Mouse (Mus musculus) limb, embryonic 10.5 days (tissue): ENCODE results near the gene Ankrd11. TPM values are rescaled to one million over a fixed set of nuclear protein-coding genes. Genes with fewer than 3 reads are reported as not detected.

Experiments
- DNase-seq: peaks from one replicate; pipeline ENCODE4 v3.0.0-alpha.2; 2017; ENCODE audit warnings: low spot score
- H3K27ac ChIP-seq: fragments of 300-500 bp; sonication (generic); 2 replicates; pipeline ENCODE4 v1.5.1; 2016; ENCODE audit warnings: mild to moderate bottlenecking
- H3K27me3 ChIP-seq: fragments of 300-500 bp; sonication (generic); 2 replicates; pipeline ENCODE4 v1.6.1; 2016; ENCODE audit warnings: low read depth, mild to moderate bottlenecking; ENCODE audit not compliant: poor library complexity, severe bottlenecking
- H3K36me3 ChIP-seq: fragments of 300-500 bp; sonication (generic); 2 replicates; pipeline ENCODE4 v1.6.1; 2016; ENCODE audit warnings: mild to moderate bottlenecking, moderate library complexity
- H3K4me1 ChIP-seq: fragments of 300-500 bp; sonication (generic); 2 replicates; pipeline ENCODE4 v1.6.1; 2016
- H3K4me3 ChIP-seq: fragments of 300-500 bp; sonication (generic); 2 replicates; pipeline ENCODE4 v1.5.1; 2016; ENCODE audit warnings: mild to moderate bottlenecking, moderate library complexity
- H3K9me3 ChIP-seq: fragments of 300-500 bp; sonication (generic); replicated peaks from 2 replicates; pipeline ENCODE4 v1.6.1; 2016; ENCODE audit warnings: mild to moderate bottlenecking
- WGBS: fragments of 180-500 bp; shearing (Covaris S2); methylation state at CpG from one replicate; pipeline ENCODE4 v1.1.7; 2016; 5-methylcytosine and 5-hydroxymethylcytosine counted together
- polyA plus RNA-seq: library from polyadenylated mRNA; unstranded; fragments of >200 nt; fragmentation: Nextera tagmentation; extraction: Ambion mirVana; gene quantifications from 2 replicates; pipeline ENCODE4 v1.2.1, GENCODE M21; 2016

The Ankrd11 gene
- polyA plus RNA-seq: 54.8 and 63.9 TPM in 2 replicates

GRCm38 (mm10) chr8:123042158-123042973, at the start of gene Ankrd11:
TSS of gene Ankrd11 (minus strand) at chr8:123042277.
- H3K27me3 ChIP-seq: no peaks in the 10 kb centered on the region
- peaks cover 16% of the 10 kb centered on the region; the same call in 1 of the 2 replicates for H3K36me3 ChIP-seq
- peaks cover 32% of the 10 kb centered on the region for H3K4me1 ChIP-seq
- peak within 1 kb of the TSS; percentile 100 for H3K4me3 ChIP-seq
- under 1% methylated on average over 91 of the region's 91 CpGs for WGBS
- DNase-seq: peak; percentile 98
- H3K9me3 ChIP-seq: no peaks in the 10 kb centered on the region
- H3K27ac ChIP-seq: peak within 1 kb of the TSS; percentile 99

GRCm38 (mm10) chr8:123087289-123087688, 45.2 kb upstream of the Ankrd11 start:
- H3K36me3 ChIP-seq: peaks cover 100% of the 10 kb centered on the region
- H3K27me3 ChIP-seq: no peaks in the 10 kb centered on the region
- no peak for DNase-seq
- 93% methylated on average over 9 of the region's 9 CpGs for WGBS
- H3K9me3 ChIP-seq: no peaks in the 10 kb centered on the region
- no peak overlapping the region for H3K4me3 ChIP-seq
- no peak overlapping the region for H3K27ac ChIP-seq
- H3K4me1 ChIP-seq: no peaks in the 10 kb centered on the region

GRCm38 (mm10) chr8:123083610-123084009, 41.5 kb upstream of the Ankrd11 start:
- peaks cover 100% of the 10 kb centered on the region for H3K36me3 ChIP-seq
- no peak for DNase-seq
- no peaks in the 10 kb centered on the region for H3K9me3 ChIP-seq
- H3K27ac ChIP-seq: no peak overlapping the region
- H3K4me1 ChIP-seq: no peaks in the 10 kb centered on the region
- H3K27me3 ChIP-seq: no peaks in the 10 kb centered on the region
- WGBS: 93% methylated on average over 12 of the region's 12 CpGs
- H3K4me3 ChIP-seq: no peak overlapping the region

- no peaks in the 10 kb centered on the region for H3K27me3 ChIP-seq
- no peak overlapping the region for H3K27ac ChIP-seq
- no peaks in the 10 kb centered on the region for H3K4me1 ChIP-seq
- H3K4me3 ChIP-seq: no peak overlapping the region
- WGBS: 85% methylated on average over 6 of the region's 6 CpGs
- H3K36me3 ChIP-seq: peaks cover 100% of the 10 kb centered on the region
- DNase-seq: no peak
- no peaks in the 10 kb centered on the region for H3K9me3 ChIP-seq
Measured at GRCm38 (mm10) chr8:123082993-123083392, 40.9 kb upstream of the Ankrd11 start.

- H3K36me3 ChIP-seq: peaks cover 99% of the 10 kb centered on the region
- DNase-seq: no peak
- 87% methylated on average over 6 of the region's 6 CpGs for WGBS
Measured at GRCm38 (mm10) chr8:123077213-123077612, 35.1 kb upstream of the Ankrd11 start.

GRCm38 (mm10) chr8:123071176-123071575, 29.1 kb upstream of the Ankrd11 start:
- Histone ChIP-seq H3K4me1 (peaks cover 12% of the 10 kb centered on the region), H3K4me3 (no peak overlapping the region), H3K27me3 (no peaks in the 10 kb centered on the region), H3K9me3 (no peaks in the 10 kb centered on the region), H3K27ac (no peak overlapping the region), H3K36me3 (peaks cover 87% of the 10 kb centered on the region)
- no peak for DNase-seq
- 94% methylated on average over 4 of the region's 4 CpGs for WGBS

More at GRCm38 (mm10) chr8:123077213-123077612, 35.1 kb upstream of the Ankrd11 start:
- Histone ChIP-seq H3K27me3 (no peaks in the 10 kb centered on the region), H3K4me3 (no peak overlapping the region), H3K9me3 (no peaks in the 10 kb centered on the region), H3K27ac (no peak overlapping the region), H3K4me1 (no peaks in the 10 kb centered on the region)

- H3K27ac ChIP-seq: peak overlapping the region; percentile 99
- peaks cover 38% of the 10 kb centered on the region for H3K36me3 ChIP-seq
- no peaks in the 10 kb centered on the region for H3K9me3 ChIP-seq
- 44% methylated on average over 7 of the region's 7 CpGs for WGBS
- no peaks in the 10 kb centered on the region for H3K27me3 ChIP-seq
- no peak for DNase-seq
- peaks cover 24% of the 10 kb centered on the region for H3K4me1 ChIP-seq
- peak overlapping the region; percentile 94 for H3K4me3 ChIP-seq
Measured at GRCm38 (mm10) chr8:123066101-123066683, 24.1 kb upstream of the Ankrd11 start.

- Histone ChIP-seq H3K4me1 (peaks cover 24% of the 10 kb centered on the region), H3K4me3 (peak overlapping the region; percentile 94), H3K27ac (peak overlapping the region; percentile 99), H3K9me3 (no peaks in the 10 kb centered on the region), H3K36me3 (peaks cover 34% of the 10 kb centered on the region), H3K27me3 (no peaks in the 10 kb centered on the region)
- under 1% methylated on average over 84 of the region's 84 CpGs for WGBS
- peak; percentile 97 for DNase-seq
Measured at GRCm38 (mm10) chr8:123065214-123066100, 23.4 kb upstream of the Ankrd11 start.

- DNase-seq: peak; percentile 53
- Histone ChIP-seq H3K4me3 (peak overlapping the region; percentile 94), H3K27ac (peak overlapping the region; percentile 99), H3K27me3 (no peaks in the 10 kb centered on the region), H3K36me3 (peaks cover 28% of the 10 kb centered on the region), H3K4me1 (peaks cover 24% of the 10 kb centered on the region), H3K9me3 (no peaks in the 10 kb centered on the region)
- 3% methylated on average over 14 of the region's 14 CpGs for WGBS
Measured at GRCm38 (mm10) chr8:123064809-123065213, 22.7 kb upstream of the Ankrd11 start.

GRCm38 (mm10) chr8:123064072-123064471, 22.0 kb upstream of the Ankrd11 start:
- Histone ChIP-seq H3K27me3 (no peaks in the 10 kb centered on the region), H3K4me3 (peak overlapping the region; percentile 94), H3K9me3 (no peaks in the 10 kb centered on the region), H3K4me1 (peaks cover 24% of the 10 kb centered on the region), H3K27ac (peak overlapping the region; percentile 99), H3K36me3 (peaks cover 23% of the 10 kb centered on the region)
- WGBS: 74% methylated on average over 4 of the region's 4 CpGs
- DNase-seq: no peak

- no peak for DNase-seq
- peaks cover 24% of the 10 kb centered on the region for H3K4me1 ChIP-seq
- no peaks in the 10 kb centered on the region for H3K9me3 ChIP-seq
- H3K4me3 ChIP-seq: no peak within 1 kb of the TSS
- WGBS: 82% methylated on average over 7 of the region's 7 CpGs
- H3K36me3 ChIP-seq: peaks cover 13% of the 10 kb centered on the region
- H3K27me3 ChIP-seq: no peaks in the 10 kb centered on the region
- no peak within 1 kb of the TSS for H3K27ac ChIP-seq
Measured at GRCm38 (mm10) chr8:123062721-123063120, 20.6 kb upstream of the Ankrd11 start, which contains the start of gene Spg7. TSS of gene Spg7 (plus strand) at chr8:123062942.

GRCm38 (mm10) chr8:123051458-123051857, 9.4 kb upstream of the Ankrd11 start:
- no peak for DNase-seq
- 73% methylated on average over 5 of the region's 5 CpGs for WGBS
- Histone ChIP-seq H3K27me3 (no peaks in the 10 kb centered on the region), H3K27ac (no peak overlapping the region), H3K4me3 (no peak overlapping the region), H3K36me3 (no peaks in the 10 kb centered on the region), H3K4me1 (no peaks in the 10 kb centered on the region), H3K9me3 (no peaks in the 10 kb centered on the region)
